Mouse (Mus musculus) WW6 (cell line): ENCODE measurements around the gene Cyb561d1.
"Not testable (repeated sequence)": the region's sequence is repeated elsewhere in the genome, so short reads cannot be mapped to it uniquely, and the experiment has no call there.

ENCODE experiments used
- DNase-seq: peaks from one replicate; pipeline ENCODE4 v3.0.0-alpha.2; 2013; ENCODE audit warnings: low read depth, low spot score

Cyb561d1 gene

GRCm38 (mm10) chr3:108200329-108201323, at the start of gene Cyb561d1:
Gene Cyb561d1 (minus strand): TSS chr3:108201212.
- peak; percentile 94 for DNase-seq

GRCm38 (mm10) chr3:108246857-108247256, 45.8 kb upstream of the Cyb561d1 start:
- DNase-seq = no peak

GRCm38 (mm10) chr3:108241243-108241839, 40.3 kb upstream of the Cyb561d1 start:
- DNase-seq = no peak

- not testable (repeated sequence) for DNase-seq
Observed at GRCm38 (mm10) chr3:108237474-108238102, 36.6 kb upstream of the Cyb561d1 start.

GRCm38 (mm10) chr3:108231646-108232045, 30.6 kb upstream of the Cyb561d1 start:
- no peak for DNase-seq

GRCm38 (mm10) chr3:108227521-108227920, 26.5 kb upstream of the Cyb561d1 start:
- no peak for DNase-seq

GRCm38 (mm10) chr3:108226558-108227350, 25.7 kb upstream of the Cyb561d1 start, which contains the start of gene Sypl2:
Gene Sypl2 (minus strand): TSS chr3:108226648.
- no peak for DNase-seq

GRCm38 (mm10) chr3:108225711-108226557, 24.9 kb upstream of the Cyb561d1 start:
- DNase-seq = no peak

- DNase-seq = no peak
Observed at GRCm38 (mm10) chr3:108220661-108221060, 19.6 kb upstream of the Cyb561d1 start.

GRCm38 (mm10) chr3:108214734-108215133, 13.7 kb upstream of the Cyb561d1 start:
- no peak for DNase-seq

GRCm38 (mm10) chr3:108212406-108212805, 11.4 kb upstream of the Cyb561d1 start:
- DNase-seq = no peak

- DNase-seq = no peak
Observed at GRCm38 (mm10) chr3:108211845-108212244, 10.8 kb upstream of the Cyb561d1 start.

- DNase-seq = peak; percentile 63
Observed at GRCm38 (mm10) chr3:108210771-108211139, 9.7 kb upstream of the Cyb561d1 start, which contains the start of gene Atxn7l2. Gene Atxn7l2 (minus strand): TSS chr3:108210934.

- peak; percentile 88 for DNase-seq
Observed at GRCm38 (mm10) chr3:108209946-108210770, 9.1 kb upstream of the Cyb561d1 start.

GRCm38 (mm10) chr3:108209536-108209935, 8.5 kb upstream of the Cyb561d1 start:
- no peak for DNase-seq

- no peak for DNase-seq
Observed at GRCm38 (mm10) chr3:108209001-108209400, 8.0 kb upstream of the Cyb561d1 start.

- no peak for DNase-seq
Observed at GRCm38 (mm10) chr3:108206731-108207375, 5.8 kb upstream of the Cyb561d1 start.

GRCm38 (mm10) chr3:108205601-108206000, 4.6 kb upstream of the Cyb561d1 start:
- no peak for DNase-seq

GRCm38 (mm10) chr3:108204470-108204869, 3.5 kb upstream of the Cyb561d1 start:
- no peak for DNase-seq
